In genomic region chr1:153586826-153587225, GRCm38 (mm10) we compare ENCODE assay signal across 26 mouse cellular contexts. TPM values are rescaled to one million over a fixed set of nuclear protein-coding genes. Genes with fewer than 3 reads are reported as not detected.
DNase-seq lines count a peak whose midpoint lies in the region; ATAC-seq and TF ChIP-seq lines count a peak whose summit lies in the region.
"Had no signal": no experiment of that assay in that cellular context is flagged by ENCODE, and none has a peak within 500 bp of the region (broad histone marks: within the 10 kb centered on the region; RNA-seq: fewer than 3 reads in every experiment).

No protein-coding gene starts in this region.

- no peak for DNase-seq in heart, embryonic 10.5 days (ENCODE audit: low spot score)
- DNase-seq in heart, adult 9 months (ENCODE audit: low spot score in 2 of 2): no peak
- no peak for DNase-seq in heart, adult 18-20 months
- peak; percentile 78 for DNase-seq in midbrain, embryonic 11.5 days (ENCODE audit: low spot score, missing footprints)
- no peak for DNase-seq in midbrain, embryonic 10.5 days (ENCODE audit: low spot score)
- DNase-seq in kidney, postnatal 10 days: no peak
- DNase-seq: adrenal gland, adult 8-10 months; adrenal gland, postnatal 14 days; adrenal gland, postnatal 36 days; cerebellum, adult 11-12 months; cerebellum, adult 2 months; cerebellum, adult 9-10 months; cerebellum, postnatal 10 days; cerebellum, postnatal 25 days had no signal

- H3K27me3 ChIP-seq in heart, embryonic 10.5 days (ENCODE audit: insufficient read depth, poor library complexity, severe bottlenecking): no peaks in the 10 kb centered on the region
- H3K27me3 ChIP-seq in heart, embryonic 15.5 days: no peaks in the 10 kb centered on the region
- no peaks in the 10 kb centered on the region for H3K27me3 ChIP-seq in midbrain, embryonic 11.5 days (ENCODE audit: control insufficient read depth, insufficient read depth, low read length)
- no peaks in the 10 kb centered on the region for H3K27me3 ChIP-seq in midbrain, embryonic 10.5 days (ENCODE audit: low read depth, poor library complexity, severe bottlenecking)
- H3K27me3 ChIP-seq: embryonic facial prominence, embryonic 12.5 days; forebrain, embryonic 12.5 days; Patski had no signal

- ATAC-seq in heart, embryonic 15.5 days (replicated peaks; ENCODE audit: insufficient number of reproducible peaks, insufficient read depth, low FRiP score, low read depth): no peak
- ATAC-seq in midbrain, embryonic 11.5 days (ENCODE audit: low FRiP score): no peak
- ATAC-seq: activated CD4-positive, CD25-positive, alpha-beta regulatory T cell, adult 4 months; forebrain, embryonic 14.5 days; forebrain, embryonic 16.5 days; Patski had no signal

- H3K27ac ChIP-seq in heart, embryonic 10.5 days: peak overlapping the region; percentile 5; the same call in 1 of the 2 replicates
- H3K27ac ChIP-seq in heart, embryonic 15.5 days: peak overlapping the region; percentile 64; the same call in 1 of the 2 replicates
- no peak overlapping the region for H3K27ac ChIP-seq in midbrain, embryonic 11.5 days (ENCODE audit: low read depth, low read length)
- no peak overlapping the region for H3K27ac ChIP-seq in midbrain, embryonic 10.5 days (replicated peaks)
- peak overlapping the region; percentile 91 for H3K27ac ChIP-seq in embryonic fibroblast, embryonic 13.5 days (ENCODE audit: insufficient read depth, low read length)
- H3K27ac ChIP-seq: embryonic facial prominence, embryonic 10.5 days; embryonic facial prominence, embryonic 12.5 days; forebrain, embryonic 10.5 days; forebrain, embryonic 12.5 days had no signal

- no peak for TF ChIP-seq POLR2A in embryonic fibroblast, embryonic 13.5 days (IDR thresholded peaks at IDR 0.05; ENCODE audit: low read depth, low read length)

- no peak for TF ChIP-seq CTCF in embryonic fibroblast, embryonic 13.5 days (IDR thresholded peaks at IDR 0.05; ENCODE audit: borderline replicate concordance, insufficient read depth, low read length)

- H3K4me1 ChIP-seq in heart, embryonic 10.5 days: peaks cover 4% of the 10 kb centered on the region; the same call in 1 of the 2 replicates
- peaks cover 18% of the 10 kb centered on the region for H3K4me1 ChIP-seq in heart, embryonic 15.5 days (replicated peaks)
- H3K4me1 ChIP-seq in midbrain, embryonic 11.5 days (ENCODE audit: control insufficient read depth, insufficient read depth, low read length): no peaks in the 10 kb centered on the region
- peaks cover 9% of the 10 kb centered on the region for H3K4me1 ChIP-seq in midbrain, embryonic 10.5 days
- H3K4me1 ChIP-seq in embryonic fibroblast, embryonic 13.5 days (ENCODE audit: control insufficient read depth, insufficient read depth, low read length): peaks cover 23% of the 10 kb centered on the region
- H3K4me1 ChIP-seq: embryonic facial prominence, embryonic 10.5 days; embryonic facial prominence, embryonic 12.5 days had no signal

- no peak overlapping the region for H3K4me2 ChIP-seq in heart, embryonic 15.5 days
- no peak overlapping the region for H3K4me2 ChIP-seq in midbrain, embryonic 11.5 days
- H3K4me2 ChIP-seq: embryonic facial prominence, embryonic 12.5 days; forebrain, embryonic 12.5 days had no signal

- 74% methylated on average over 10 of the region's 10 CpGs for WGBS in heart, embryonic 10.5 days
- WGBS in heart, embryonic 15.5 days: 83% methylated on average over 10 of the region's 10 CpGs
- WGBS in midbrain, embryonic 11.5 days: 84% methylated on average over 10 of the region's 10 CpGs
- 87% methylated on average over 10 of the region's 10 CpGs for WGBS in midbrain, embryonic 10.5 days

- H3K9ac ChIP-seq in heart, embryonic 15.5 days: no peak overlapping the region
- H3K9ac ChIP-seq in midbrain, embryonic 11.5 days (ENCODE audit: low read length): no peak overlapping the region
- H3K9ac ChIP-seq: embryonic facial prominence, embryonic 12.5 days; forebrain, embryonic 12.5 days had no signal

- no peaks in the 10 kb centered on the region for H3K36me3 ChIP-seq in heart, embryonic 10.5 days
- H3K36me3 ChIP-seq in heart, embryonic 15.5 days: no peaks in the 10 kb centered on the region
- H3K36me3 ChIP-seq in midbrain, embryonic 11.5 days (ENCODE audit: control insufficient read depth, insufficient read depth, low read length): no peaks in the 10 kb centered on the region
- H3K36me3 ChIP-seq in midbrain, embryonic 10.5 days: no peaks in the 10 kb centered on the region
- H3K36me3 ChIP-seq: embryonic facial prominence, embryonic 10.5 days; embryonic facial prominence, embryonic 12.5 days; forebrain, embryonic 10.5 days; forebrain, embryonic 12.5 days; G1E had no signal

- H3K9me3 ChIP-seq in heart, embryonic 10.5 days: no peaks in the 10 kb centered on the region
- H3K9me3 ChIP-seq in heart, embryonic 15.5 days (replicated peaks): no peaks in the 10 kb centered on the region
- no peaks in the 10 kb centered on the region for H3K9me3 ChIP-seq in midbrain, embryonic 11.5 days (ENCODE audit: control insufficient read depth, low read length)
- H3K9me3 ChIP-seq in midbrain, embryonic 10.5 days (replicated peaks): no peaks in the 10 kb centered on the region
- H3K9me3 ChIP-seq: embryonic facial prominence, embryonic 10.5 days; embryonic facial prominence, embryonic 12.5 days; forebrain, embryonic 10.5 days; forebrain, embryonic 12.5 days; G1E had no signal

- no peak overlapping the region for H3K4me3 ChIP-seq in heart, embryonic 10.5 days
- H3K4me3 ChIP-seq in heart, embryonic 15.5 days: no peak overlapping the region
- no peak overlapping the region for H3K4me3 ChIP-seq in midbrain, embryonic 11.5 days (ENCODE audit: low read depth, low read length)
- no peak overlapping the region for H3K4me3 ChIP-seq in midbrain, embryonic 10.5 days
- no peak overlapping the region for H3K4me3 ChIP-seq in embryonic fibroblast, embryonic 13.5 days (ENCODE audit: insufficient read depth, low read length)
- H3K4me3 ChIP-seq: embryonic facial prominence, embryonic 10.5 days; embryonic facial prominence, embryonic 12.5 days; erythroblast, embryonic 14.5 days; forebrain, embryonic 10.5 days; forebrain, embryonic 12.5 days had no signal

RNA-seq across cellular contexts. Expression of gene Npl, which starts 37.0 kb away (rescaled TPM):
- polyA plus RNA-seq in heart, embryonic 10.5 days (2016; fragmentation: Nextera tagmentation; extraction: Ambion mirVana): 8.0 and 8.4 TPM in 2 replicates
- polyA plus RNA-seq in heart, embryonic 15.5 days (2015; fragmentation: Nextera tagmentation; extraction: Ambion mirVana): 5.2 and 7.2 TPM in 2 replicates
- total RNA-seq in heart, adult 18-20 months (2021): 1 to 10 TPM; 1.6 to 2.2 TPM
- 20.5 and 23.6 TPM in 2 replicates for polyA plus RNA-seq in midbrain, embryonic 11.5 days (2014; fragmentation: Nextera tagmentation; extraction: Ambion mirVana)
- polyA plus RNA-seq in midbrain, embryonic 10.5 days (2016; fragmentation: Nextera tagmentation; extraction: Ambion mirVana): 21.7 and 25.0 TPM in 2 replicates
- polyA plus RNA-seq in embryonic fibroblast, embryonic 13.5 days (2011; ENCODE audit: insufficient read length, low read depth, missing spikeins): 1.6 and 2.2 TPM in 2 replicates
- polyA plus RNA-seq: activated CD4-positive, CD25-positive, alpha-beta regulatory T cell, adult 4 months had no signal

Comparison
In these comparisons a context has a peak if more than half of its experiments do, and no peak if none do; other contexts are left out.
1. H3K27ac ChIP-seq: peak in heart, embryonic 10.5 days (single experiment), heart, embryonic 15.5 days (single experiment) and embryonic fibroblast, embryonic 13.5 days (single experiment); none in midbrain, embryonic 11.5 days (single experiment) and midbrain, embryonic 10.5 days (single experiment).